Mouse (Mus musculus) limb, embryonic 10.5 days (tissue): ENCODE measurements around the gene Rasl12. TPM values are rescaled to one million over a fixed set of nuclear protein-coding genes. Genes with fewer than 3 reads are reported as not detected.
A peak's percentile ranks its signal among the peaks of the same experiment; 100 is the strongest.

Experiments used
- DNase-seq: peaks from one replicate; pipeline ENCODE4 v3.0.0-alpha.2; 2017; ENCODE audit warnings: low spot score
- H3K27ac ChIP-seq: fragments of 300-500 bp; sonication (generic); 2 replicates; pipeline ENCODE4 v1.5.1; 2016; ENCODE audit warnings: mild to moderate bottlenecking
- H3K27me3 ChIP-seq: fragments of 300-500 bp; sonication (generic); 2 replicates; pipeline ENCODE4 v1.6.1; 2016; ENCODE audit warnings: low read depth, mild to moderate bottlenecking; ENCODE audit not compliant: poor library complexity, severe bottlenecking
- H3K36me3 ChIP-seq: fragments of 300-500 bp; sonication (generic); 2 replicates; pipeline ENCODE4 v1.6.1; 2016; ENCODE audit warnings: mild to moderate bottlenecking, moderate library complexity
- H3K4me1 ChIP-seq: fragments of 300-500 bp; sonication (generic); 2 replicates; pipeline ENCODE4 v1.6.1; 2016
- H3K4me3 ChIP-seq: fragments of 300-500 bp; sonication (generic); 2 replicates; pipeline ENCODE4 v1.5.1; 2016; ENCODE audit warnings: mild to moderate bottlenecking, moderate library complexity
- H3K9me3 ChIP-seq: fragments of 300-500 bp; sonication (generic); replicated peaks from 2 replicates; pipeline ENCODE4 v1.6.1; 2016; ENCODE audit warnings: mild to moderate bottlenecking
- WGBS: fragments of 180-500 bp; shearing (Covaris S2); methylation state at CpG from one replicate; pipeline ENCODE4 v1.1.7; 2016; 5-methylcytosine and 5-hydroxymethylcytosine counted together
- polyA plus RNA-seq: library from polyadenylated mRNA; unstranded; fragments of >200 nt; fragmentation: Nextera tagmentation; extraction: Ambion mirVana; gene quantifications from 2 replicates; pipeline ENCODE4 v1.2.1, GENCODE M21; 2016

The Rasl12 gene
- 5.8 and 8.2 TPM in 2 replicates for polyA plus RNA-seq

GRCm38 (mm10) chr9:65398279-65398678 is at the start of gene Rasl12:
Rasl12 (plus strand) TSS chr9:65398506.
- WGBS, result under 1% methylated on average over 24 of the region's 24 CpGs

GRCm38 (mm10) chr9:65353251-65353650 is 45.1 kb upstream of the Rasl12 start:
- 91% methylated on average over 5 of the region's 5 CpGs for WGBS
- Histone ChIP-seq H3K4me1 (0 out of 2 replicates have a peak, but pooled peaks cover 1% of the 10 kb centered on the region), H3K4me3 (no peak overlapping the region), H3K27me3 (no peaks in the 10 kb centered on the region), H3K36me3 (peaks cover 41% of the 10 kb centered on the region), H3K9me3 (no peaks in the 10 kb centered on the region), H3K27ac (no peak overlapping the region)
- no peak for DNase-seq

More at GRCm38 (mm10) chr9:65398279-65398678, at the start of gene Rasl12:
- peaks cover 15% of the 10 kb centered on the region for H3K4me1 ChIP-seq
- H3K4me3 ChIP-seq, result peak within 1 kb of the TSS; percentile 60
- peaks cover 12% of the 10 kb centered on the region for H3K27me3 ChIP-seq
- H3K27ac ChIP-seq, result peak within 1 kb of the TSS; percentile 82
- peak; percentile 88 for DNase-seq
- H3K36me3 ChIP-seq, result no peaks in the 10 kb centered on the region
- no peaks in the 10 kb centered on the region for H3K9me3 ChIP-seq

GRCm38 (mm10) chr9:65356561-65356960 is 41.7 kb upstream of the Rasl12 start:
- H3K4me1 ChIP-seq, result no peaks in the 10 kb centered on the region
- no peak overlapping the region for H3K27ac ChIP-seq
- no peak overlapping the region for H3K4me3 ChIP-seq
- no peaks in the 10 kb centered on the region for H3K27me3 ChIP-seq
- peaks cover 73% of the 10 kb centered on the region for H3K36me3 ChIP-seq
- 89% methylated on average over 7 of the region's 7 CpGs for WGBS
- no peak for DNase-seq
- H3K9me3 ChIP-seq, result no peaks in the 10 kb centered on the region

DNA sequence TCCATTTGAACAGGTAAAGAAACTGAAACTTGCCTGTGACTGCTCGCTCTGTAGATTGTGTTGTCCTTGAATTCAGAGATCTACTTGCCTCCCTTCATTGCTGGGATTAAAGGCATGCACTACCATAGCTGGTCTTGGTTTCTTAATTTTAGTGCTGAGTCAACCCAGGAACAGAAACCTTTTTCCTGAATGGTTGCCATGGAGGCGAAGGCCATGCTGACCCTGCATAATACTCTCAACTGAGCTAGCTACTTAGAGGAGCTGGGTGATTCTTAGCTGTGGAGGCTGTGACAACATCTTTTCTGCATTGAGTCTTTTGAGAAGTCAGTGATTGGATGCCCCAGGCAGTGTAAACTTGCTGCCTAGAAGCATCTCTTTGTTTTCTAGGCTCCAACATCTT is 41.3 kb upstream of the Rasl12 start:
- Histone ChIP-seq H3K4me1 (no peaks in the 10 kb centered on the region), H3K36me3 (peaks cover 77% of the 10 kb centered on the region), H3K4me3 (no peak overlapping the region), H3K9me3 (no peaks in the 10 kb centered on the region), H3K27me3 (no peaks in the 10 kb centered on the region), H3K27ac (no peak overlapping the region)
- no peak for DNase-seq
- 97% methylated on average over 2 of the region's 2 CpGs for WGBS

- Histone ChIP-seq H3K27ac (no peak overlapping the region), H3K4me3 (no peak overlapping the region), H3K4me1 (no peaks in the 10 kb centered on the region), H3K36me3 (peaks cover 82% of the 10 kb centered on the region), H3K27me3 (no peaks in the 10 kb centered on the region), H3K9me3 (no peaks in the 10 kb centered on the region)
- WGBS, result 91% methylated on average over 1 of the region's 1 CpGs
- no peak for DNase-seq
Measured at GRCm38 (mm10) chr9:65358956-65359480, 39.3 kb upstream of the Rasl12 start.

DNA sequence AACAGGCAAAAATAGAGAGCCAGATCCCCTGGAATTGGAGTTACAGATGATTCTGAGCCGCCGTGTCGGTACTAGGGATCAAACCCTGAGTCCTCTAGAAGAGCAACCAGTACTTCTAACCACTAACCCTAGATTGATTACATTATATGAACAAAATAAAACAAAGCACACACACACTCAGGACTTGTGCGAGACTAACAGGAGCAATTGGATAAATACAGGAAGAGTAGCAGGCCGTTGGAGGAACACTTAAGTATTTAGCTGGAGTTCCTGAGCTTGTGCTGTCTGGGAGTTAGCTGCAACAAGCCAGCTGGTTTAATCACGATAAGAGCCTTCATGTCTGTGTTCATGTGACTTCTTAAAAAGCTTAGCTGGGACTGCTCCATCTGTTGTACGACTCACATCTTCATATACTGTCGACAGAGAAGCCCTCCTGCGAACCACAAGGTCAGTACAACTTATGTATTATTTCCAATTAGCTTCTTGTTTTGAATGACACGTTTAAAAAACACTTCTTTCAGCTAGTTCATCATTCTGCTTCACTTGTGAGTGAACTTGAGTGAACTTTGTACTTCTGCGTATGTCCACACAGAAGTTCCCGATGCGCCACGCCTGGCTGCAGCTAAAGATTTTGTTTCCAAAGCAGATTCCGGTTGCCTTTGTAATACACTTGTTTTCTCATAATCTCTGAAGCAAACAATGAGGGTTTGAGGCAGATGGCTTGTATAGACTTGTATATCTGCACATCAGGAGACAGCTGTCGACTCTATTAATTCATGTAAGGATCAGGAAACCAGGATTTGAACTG is 37.5 kb upstream of the Rasl12 start, which contains the start of gene Ubap1l:
Gene Ubap1l, plus strand, starts transcription at position 401 of the 808 bp plus-strand sequence.
- H3K4me3 ChIP-seq, result no peak within 1 kb of the TSS
- DNase-seq, result no peak
- H3K9me3 ChIP-seq, result no peaks in the 10 kb centered on the region
- peaks cover 77% of the 10 kb centered on the region for H3K36me3 ChIP-seq
- H3K27me3 ChIP-seq, result no peaks in the 10 kb centered on the region
- 95% methylated on average over 16 of the region's 16 CpGs for WGBS
- no peak within 1 kb of the TSS for H3K27ac ChIP-seq
- H3K4me1 ChIP-seq, result no peaks in the 10 kb centered on the region

GRCm38 (mm10) chr9:65363684-65364083 is 34.6 kb upstream of the Rasl12 start:
- no peak overlapping the region for H3K4me3 ChIP-seq
- H3K36me3 ChIP-seq, result peaks cover 51% of the 10 kb centered on the region
- no peaks in the 10 kb centered on the region for H3K4me1 ChIP-seq
- H3K9me3 ChIP-seq, result no peaks in the 10 kb centered on the region
- H3K27me3 ChIP-seq, result no peaks in the 10 kb centered on the region
- 40% methylated on average over 9 of the region's 9 CpGs for WGBS
- no peak for DNase-seq
- no peak overlapping the region for H3K27ac ChIP-seq

GRCm38 (mm10) chr9:65365721-65366120 is 32.6 kb upstream of the Rasl12 start:
- Histone ChIP-seq H3K27ac (no peak overlapping the region), H3K4me3 (no peak overlapping the region), H3K36me3 (peaks cover 36% of the 10 kb centered on the region), H3K4me1 (no peaks in the 10 kb centered on the region), H3K9me3 (no peaks in the 10 kb centered on the region), H3K27me3 (no peaks in the 10 kb centered on the region)
- no peak for DNase-seq
- 91% methylated on average over 7 of the region's 7 CpGs for WGBS

- WGBS, result 69% methylated on average over 24 of the region's 24 CpGs
- no peak for DNase-seq
- no peak overlapping the region for H3K4me3 ChIP-seq
- no peaks in the 10 kb centered on the region for H3K9me3 ChIP-seq
- H3K4me1 ChIP-seq, result peaks cover 8% of the 10 kb centered on the region
- no peaks in the 10 kb centered on the region for H3K27me3 ChIP-seq
- no peak overlapping the region for H3K27ac ChIP-seq
- H3K36me3 ChIP-seq, result peaks cover 21% of the 10 kb centered on the region
Measured at GRCm38 (mm10) chr9:65371756-65372155, 26.6 kb upstream of the Rasl12 start.

- no peak for DNase-seq
- Histone ChIP-seq H3K27ac (no peak overlapping the region), H3K36me3 (peaks cover 28% of the 10 kb centered on the region), H3K4me3 (no peak overlapping the region), H3K27me3 (no peaks in the 10 kb centered on the region), H3K4me1 (peaks cover 11% of the 10 kb centered on the region), H3K9me3 (no peaks in the 10 kb centered on the region)
- WGBS, result 71% methylated on average over 4 of the region's 4 CpGs
Measured at GRCm38 (mm10) chr9:65372449-65372848, 25.9 kb upstream of the Rasl12 start.

DNA sequence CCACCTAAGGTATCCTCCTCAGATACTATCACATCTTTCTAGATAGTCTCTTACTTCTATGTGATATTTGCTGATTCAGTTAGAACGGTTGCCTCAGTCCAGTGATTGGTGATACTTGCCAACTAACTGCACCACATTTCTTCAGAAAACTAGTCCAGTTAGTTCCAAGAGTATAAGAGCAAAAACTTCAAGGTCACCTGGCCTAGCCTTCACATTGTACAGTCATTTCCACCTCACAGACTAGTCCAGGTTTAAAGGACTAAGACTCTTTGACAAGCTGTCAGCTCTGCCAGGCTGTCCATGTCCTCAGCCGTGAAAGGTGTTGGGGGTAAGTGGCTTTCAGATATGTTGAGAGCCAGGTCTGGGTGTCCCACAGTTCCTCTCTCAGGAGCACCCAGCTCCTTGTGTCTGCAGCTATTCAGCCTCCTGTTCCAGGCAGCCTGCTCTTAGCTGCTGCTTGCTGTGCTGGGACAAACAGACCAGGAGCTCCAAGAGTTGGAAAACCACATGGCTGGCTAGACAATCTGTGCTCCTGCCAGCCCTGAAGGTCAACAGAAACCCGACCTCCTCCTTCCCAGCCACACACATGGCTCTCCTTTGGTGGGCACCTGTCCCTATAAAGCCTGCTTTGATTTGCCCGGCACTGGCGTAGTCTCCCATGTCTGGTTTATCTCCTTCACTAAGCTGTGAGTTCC is 23.7 kb upstream of the Rasl12 start:
- peaks cover 11% of the 10 kb centered on the region for H3K4me1 ChIP-seq
- no peaks in the 10 kb centered on the region for H3K27me3 ChIP-seq
- 66% methylated on average over 5 of the region's 5 CpGs for WGBS
- no peaks in the 10 kb centered on the region for H3K9me3 ChIP-seq
- H3K4me3 ChIP-seq, result no peak overlapping the region
- peak overlapping the region; percentile 56 for H3K27ac ChIP-seq
- peaks cover 29% of the 10 kb centered on the region for H3K36me3 ChIP-seq
- DNase-seq, result no peak

- Histone ChIP-seq H3K9me3 (no peaks in the 10 kb centered on the region), H3K36me3 (peaks cover 29% of the 10 kb centered on the region), H3K4me1 (peaks cover 11% of the 10 kb centered on the region), H3K27me3 (no peaks in the 10 kb centered on the region), H3K27ac (peak overlapping the region; percentile 56), H3K4me3 (no peak overlapping the region)
- 83% methylated on average over 9 of the region's 9 CpGs for WGBS
- DNase-seq, result no peak
Measured at GRCm38 (mm10) chr9:65375163-65375934, 23.0 kb upstream of the Rasl12 start.
